19 mouse cellular contexts compared by ENCODE assay signal in the genomic region with DNA sequence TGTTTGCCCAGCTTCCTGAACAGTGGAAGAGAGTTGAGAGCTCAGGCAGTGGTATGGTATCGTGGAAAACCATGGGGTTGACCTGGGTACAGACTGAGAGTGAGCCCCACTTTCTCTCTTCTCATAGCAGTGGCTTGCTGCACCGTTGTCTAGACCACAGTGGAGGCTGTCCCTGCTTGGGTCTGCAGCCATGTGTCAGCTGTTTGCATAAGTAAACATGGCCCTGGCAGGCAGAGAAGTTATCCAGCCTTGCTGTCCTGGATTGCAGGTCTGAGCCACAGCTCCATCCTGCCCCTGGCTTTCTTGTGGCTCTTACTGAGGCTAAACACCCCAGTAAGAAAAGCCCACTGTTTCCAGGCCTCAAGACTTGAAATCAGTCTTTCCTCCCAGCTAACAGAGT.
DNase-seq lines count a peak whose midpoint lies in the region; ATAC-seq and TF ChIP-seq lines count a peak whose summit lies in the region.
"Had no signal": no experiment of that assay in that cellular context is flagged by ENCODE, and none has a peak within 500 bp of the region (broad histone marks: within the 10 kb centered on the region; RNA-seq: fewer than 3 reads in every experiment).

No protein-coding gene starts in this region.

- no peaks in the 10 kb centered on the region for H3K9me3 ChIP-seq in intestine, embryonic 16.5 days (ENCODE audit: control insufficient read depth, low read length)
- H3K9me3 ChIP-seq in intestine, postnatal 0 days (ENCODE audit: control insufficient read depth), result no peaks in the 10 kb centered on the region
- no peaks in the 10 kb centered on the region for H3K9me3 ChIP-seq in liver, embryonic 16.5 days (replicated peaks; ENCODE audit: control insufficient read depth, low read length)
- no peaks in the 10 kb centered on the region for H3K9me3 ChIP-seq in liver, embryonic 11.5 days (ENCODE audit: control insufficient read depth, low read length)
- no peaks in the 10 kb centered on the region for H3K9me3 ChIP-seq in embryonic facial prominence, embryonic 15.5 days (replicated peaks)
- H3K9me3 ChIP-seq in stomach, embryonic 16.5 days (replicated peaks; ENCODE audit: control insufficient read depth, low read length), result no peaks in the 10 kb centered on the region
- H3K9me3 ChIP-seq: embryonic facial prominence, embryonic 13.5 days; forebrain, embryonic 13.5 days; limb, embryonic 12.5 days; liver, embryonic 15.5 days; neural tube, embryonic 12.5 days had no signal

- no peak for TF ChIP-seq CTCF in intestine, postnatal 0 days (IDR thresholded peaks at IDR 0.05; ENCODE audit: low read depth)

- no peaks in the 10 kb centered on the region for H3K36me3 ChIP-seq in intestine, embryonic 16.5 days (ENCODE audit: control insufficient read depth, insufficient read depth, low read length)
- H3K36me3 ChIP-seq in intestine, postnatal 0 days (ENCODE audit: control insufficient read depth, insufficient read depth), result no peaks in the 10 kb centered on the region
- H3K36me3 ChIP-seq in liver, embryonic 16.5 days (ENCODE audit: control insufficient read depth, insufficient read depth), result no peaks in the 10 kb centered on the region
- no peaks in the 10 kb centered on the region for H3K36me3 ChIP-seq in liver, embryonic 11.5 days (ENCODE audit: control insufficient read depth, insufficient read depth, low read length)
- no peaks in the 10 kb centered on the region for H3K36me3 ChIP-seq in embryonic facial prominence, embryonic 15.5 days
- H3K36me3 ChIP-seq in stomach, embryonic 16.5 days (ENCODE audit: control insufficient read depth, insufficient read depth, low read length), result no peaks in the 10 kb centered on the region
- H3K36me3 ChIP-seq: embryonic facial prominence, embryonic 13.5 days; limb, embryonic 12.5 days; liver, embryonic 15.5 days; neural tube, embryonic 12.5 days had no signal

- H3K27me3 ChIP-seq in intestine, embryonic 16.5 days (replicated peaks; ENCODE audit: control insufficient read depth, insufficient read depth, low read length), result no peaks in the 10 kb centered on the region
- H3K27me3 ChIP-seq in intestine, postnatal 0 days (replicated peaks; ENCODE audit: control insufficient read depth, insufficient read depth, low read length), result no peaks in the 10 kb centered on the region
- no peaks in the 10 kb centered on the region for H3K27me3 ChIP-seq in liver, embryonic 16.5 days (ENCODE audit: control insufficient read depth, insufficient read depth, low read depth, low read length)
- no peaks in the 10 kb centered on the region for H3K27me3 ChIP-seq in liver, embryonic 11.5 days (replicated peaks; ENCODE audit: control insufficient read depth, insufficient read depth, low read length)
- H3K27me3 ChIP-seq in embryonic facial prominence, embryonic 15.5 days, result no peaks in the 10 kb centered on the region
- no peaks in the 10 kb centered on the region for H3K27me3 ChIP-seq in stomach, embryonic 16.5 days (ENCODE audit: control insufficient read depth, insufficient read depth, low read length)
- H3K27me3 ChIP-seq: embryonic facial prominence, embryonic 13.5 days; forebrain, embryonic 13.5 days; limb, embryonic 12.5 days; liver, embryonic 15.5 days; neural tube, embryonic 12.5 days had no signal

- DNase-seq in liver, embryonic 11.5 days (ENCODE audit: low spot score), result no peak
- DNase-seq in urinary bladder, adult 18-20 months (ENCODE audit: low spot score in 2 of 2), result no peak
- DNase-seq: cerebellum, adult 2 months; kidney, adult 18-20 months; thymus, adult 18-20 months; thymus, postnatal 36 days had no signal

- H3K9ac ChIP-seq in intestine, embryonic 16.5 days (ENCODE audit: low read depth, low read length), result no peak overlapping the region
- H3K9ac ChIP-seq in intestine, postnatal 0 days (ENCODE audit: low read depth, low read length), result no peak overlapping the region
- H3K9ac ChIP-seq in liver, embryonic 16.5 days (ENCODE audit: low read depth, low read length), result no peak overlapping the region
- no peak overlapping the region for H3K9ac ChIP-seq in liver, embryonic 11.5 days (ENCODE audit: low read depth, low read length)
- no peak overlapping the region for H3K9ac ChIP-seq in embryonic facial prominence, embryonic 15.5 days
- H3K9ac ChIP-seq in stomach, embryonic 16.5 days (ENCODE audit: low read length), result 0 out of 2 replicates have a peak overlapping the region, but pooled peaks have one; percentile 18
- H3K9ac ChIP-seq: embryonic facial prominence, embryonic 13.5 days; forebrain, embryonic 13.5 days; limb, embryonic 12.5 days; liver, embryonic 15.5 days; neural tube, embryonic 12.5 days had no signal

- 0 out of 2 replicates have a peak overlapping the region, but pooled peaks have one; percentile 8 for H3K27ac ChIP-seq in intestine, embryonic 16.5 days (ENCODE audit: low read length)
- H3K27ac ChIP-seq in intestine, postnatal 0 days (ENCODE audit: low read depth, low read length), result no peak overlapping the region
- no peak overlapping the region for H3K27ac ChIP-seq in liver, embryonic 16.5 days (ENCODE audit: low read length)
- H3K27ac ChIP-seq in liver, embryonic 11.5 days (ENCODE audit: low read depth, low read length), result no peak overlapping the region
- no peak overlapping the region for H3K27ac ChIP-seq in embryonic facial prominence, embryonic 15.5 days (replicated peaks)
- H3K27ac ChIP-seq in stomach, embryonic 16.5 days (ENCODE audit: low read length), result no peak overlapping the region
- H3K27ac ChIP-seq: embryonic facial prominence, embryonic 13.5 days; forebrain, embryonic 13.5 days; layer of hippocampus, adult 2 months; limb, embryonic 12.5 days; liver, embryonic 15.5 days; neural tube, embryonic 12.5 days had no signal

- no peak overlapping the region for H3K4me3 ChIP-seq in intestine, embryonic 16.5 days (ENCODE audit: low read length)
- no peak overlapping the region for H3K4me3 ChIP-seq in intestine, postnatal 0 days (ENCODE audit: low read depth, low read length)
- no peak overlapping the region for H3K4me3 ChIP-seq in liver, embryonic 16.5 days (ENCODE audit: low read depth, low read length)
- H3K4me3 ChIP-seq in liver, embryonic 11.5 days (ENCODE audit: low read depth, low read length), result no peak overlapping the region
- no peak overlapping the region for H3K4me3 ChIP-seq in embryonic facial prominence, embryonic 15.5 days (replicated peaks)
- no peak overlapping the region for H3K4me3 ChIP-seq in stomach, embryonic 16.5 days (replicated peaks; ENCODE audit: low read length)
- H3K4me3 ChIP-seq: embryonic facial prominence, embryonic 13.5 days; forebrain, embryonic 13.5 days; layer of hippocampus, adult 2 months; limb, embryonic 12.5 days; liver, embryonic 15.5 days; neural tube, embryonic 12.5 days had no signal

- ATAC-seq in intestine, embryonic 16.5 days, result no peak
- ATAC-seq in intestine, postnatal 0 days, result no peak
- ATAC-seq in liver, embryonic 16.5 days (ENCODE audit: low read depth), result peak; percentile 55; the same call in 1 of the 2 replicates
- ATAC-seq in liver, embryonic 11.5 days (replicated peaks; ENCODE audit: low FRiP score), result no peak
- ATAC-seq in embryonic facial prominence, embryonic 15.5 days (ENCODE audit: insufficient number of reproducible peaks, low FRiP score, low TSS enrichment, low read depth), result 0 out of 2 replicates have a peak, but pooled peaks have one; percentile 11
- ATAC-seq in stomach, embryonic 16.5 days (ENCODE audit: insufficient read depth, low FRiP score), result no peak

- no peak overlapping the region for H3K4me2 ChIP-seq in intestine, embryonic 16.5 days (ENCODE audit: low read depth, low read length)
- H3K4me2 ChIP-seq in intestine, postnatal 0 days (replicated peaks; ENCODE audit: low read depth), result no peak overlapping the region
- H3K4me2 ChIP-seq in liver, embryonic 16.5 days (ENCODE audit: low read depth, low read length), result no peak overlapping the region
- no peak overlapping the region for H3K4me2 ChIP-seq in liver, embryonic 11.5 days
- no peak overlapping the region for H3K4me2 ChIP-seq in embryonic facial prominence, embryonic 15.5 days (replicated peaks)
- no peak overlapping the region for H3K4me2 ChIP-seq in stomach, embryonic 16.5 days (ENCODE audit: low read depth, low read length)
- H3K4me2 ChIP-seq: embryonic facial prominence, embryonic 13.5 days; forebrain, embryonic 13.5 days; heart, embryonic 11.5 days; limb, embryonic 12.5 days; liver, embryonic 15.5 days; midbrain, embryonic 11.5 days; neural tube, embryonic 12.5 days had no signal

- WGBS in intestine, embryonic 16.5 days, result 55% methylated on average over 2 of the region's 2 CpGs
- WGBS in intestine, postnatal 0 days, result 60% methylated on average over 2 of the region's 2 CpGs
- 47% methylated on average over 2 of the region's 2 CpGs for WGBS in liver, embryonic 16.5 days (ENCODE audit: insufficient replicate concordance)
- 73% methylated on average over 2 of the region's 2 CpGs for WGBS in liver, embryonic 11.5 days
- WGBS in embryonic facial prominence, embryonic 15.5 days, result 88% methylated on average over 2 of the region's 2 CpGs
- 77% methylated on average over 2 of the region's 2 CpGs for WGBS in stomach, embryonic 16.5 days

- peaks cover 15% of the 10 kb centered on the region for H3K4me1 ChIP-seq in intestine, embryonic 16.5 days (ENCODE audit: control insufficient read depth, insufficient read depth, low read length)
- peaks cover 4% of the 10 kb centered on the region; the same call in 1 of the 2 replicates for H3K4me1 ChIP-seq in intestine, postnatal 0 days (replicated peaks; ENCODE audit: control insufficient read depth, insufficient read depth, low read length)
- H3K4me1 ChIP-seq in liver, embryonic 16.5 days (ENCODE audit: control insufficient read depth, low read depth, low read length), result no peaks in the 10 kb centered on the region; the same call in 1 of the 2 replicates
- peaks cover 2% of the 10 kb centered on the region; the same call in 1 of the 2 replicates for H3K4me1 ChIP-seq in liver, embryonic 11.5 days (replicated peaks; ENCODE audit: control insufficient read depth, insufficient read depth, low read length)
- 0 out of 2 replicates have a peak, but pooled peaks cover 15% of the 10 kb centered on the region for H3K4me1 ChIP-seq in embryonic facial prominence, embryonic 15.5 days
- H3K4me1 ChIP-seq in stomach, embryonic 16.5 days (ENCODE audit: control insufficient read depth, insufficient read depth, low read length), result peaks cover 14% of the 10 kb centered on the region; the same call in 1 of the 2 replicates
- H3K4me1 ChIP-seq: forebrain, embryonic 13.5 days; liver, embryonic 15.5 days; neural tube, embryonic 12.5 days had no signal

Comparison
In these comparisons a context has a peak if more than half of its experiments do, and no peak if none do; other contexts are left out.
1. ATAC-seq: peak in liver, embryonic 16.5 days (single experiment) and embryonic facial prominence, embryonic 15.5 days (single experiment); none in intestine, embryonic 16.5 days (single experiment), intestine, postnatal 0 days (single experiment), liver, embryonic 11.5 days (single experiment) and stomach, embryonic 16.5 days (single experiment).